Mouse (Mus musculus): Measurements from ENCODE around the gene Ddah2.

DNA sequence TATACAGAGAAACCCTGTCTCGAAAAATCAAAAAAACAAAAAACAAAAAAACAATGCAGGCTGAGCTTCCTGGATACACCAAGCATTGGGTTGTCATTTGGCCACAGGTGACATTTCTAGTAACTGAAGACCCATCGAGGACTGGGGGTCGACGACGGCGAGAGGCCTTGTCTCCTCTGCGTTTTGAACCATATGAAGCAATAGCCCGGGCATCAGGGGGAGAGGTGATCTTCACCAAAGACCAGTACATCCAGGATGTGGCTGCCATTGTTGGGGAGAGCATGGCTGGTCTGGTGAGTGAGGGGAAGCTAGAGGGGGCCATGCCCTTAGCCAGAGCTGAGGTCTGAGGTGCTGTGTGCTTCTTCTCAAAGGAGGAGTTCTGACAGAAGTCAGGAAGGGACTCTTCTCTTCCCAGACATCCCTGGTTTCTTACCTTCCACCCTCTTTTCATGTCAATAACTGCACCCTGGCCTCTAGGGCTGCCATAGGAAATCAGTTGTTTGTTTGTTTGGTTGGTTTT lies 36.2 kb upstream of the Ddah2 start:
- no peak for TF ChIP-seq POLR2A (IDR thresholded peaks at IDR 0.05; ENCODE audit: low read depth, low read length)
- no peak for TF ChIP-seq CTCF (IDR thresholded peaks at IDR 0.05; ENCODE audit: borderline replicate concordance, insufficient read depth, low read length)

Data from embryonic fibroblast, embryonic 13.5 days (primary cell).